Mouse (Mus musculus): ENCODE measurements around the gene Nfic.
A peak's percentile ranks its signal among the peaks of the same experiment; 100 is the strongest.

DNA sequence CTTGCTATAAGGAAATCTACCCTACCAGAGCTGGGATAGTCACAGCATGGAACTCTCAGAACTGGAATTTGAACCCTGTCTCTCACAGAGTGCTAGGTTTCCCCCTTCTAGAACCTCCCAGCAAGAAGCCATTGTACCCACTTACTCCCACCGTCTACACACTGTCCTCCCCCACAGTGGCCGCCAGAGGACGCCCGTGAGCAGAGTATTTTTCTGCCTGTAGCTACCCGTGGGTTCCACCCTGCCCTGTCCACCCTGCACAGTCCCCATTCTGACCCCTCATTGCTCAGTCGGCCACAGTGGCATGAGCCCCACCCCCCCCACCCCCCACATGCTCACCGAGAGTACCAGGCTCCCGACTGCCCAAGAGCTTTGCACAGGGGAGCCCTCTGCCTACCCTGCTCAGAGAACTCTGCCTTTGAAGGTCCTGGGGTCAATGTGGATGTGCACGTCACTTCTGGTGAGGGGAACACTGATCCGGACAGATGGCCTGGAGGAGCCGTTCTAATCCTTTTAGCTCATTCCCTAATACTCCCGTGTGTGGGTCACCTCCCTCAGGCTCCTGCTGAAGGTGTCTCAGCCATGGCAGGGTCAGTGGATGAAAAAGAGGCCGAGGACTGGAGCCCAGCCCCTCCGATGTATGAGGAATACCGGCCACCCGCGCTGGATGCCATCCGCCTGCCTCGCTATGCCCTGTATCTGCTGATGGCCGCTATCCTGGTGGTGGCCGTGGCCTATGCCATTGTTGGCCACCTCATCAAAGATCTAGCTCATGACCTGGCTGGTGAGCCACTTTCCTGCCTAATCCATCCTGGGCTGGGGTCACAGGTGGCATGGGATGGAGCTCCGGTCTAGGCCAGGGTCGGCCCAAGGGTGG, 65.4 kb downstream of the Nfic start:
- TF ChIP-seq CTCF (IDR thresholded peaks at IDR 0.05; ENCODE audit: low read depth, low read length) (peak; percentile 93), EP300 (IDR thresholded peaks at IDR 0.05; ENCODE audit: insufficient read depth, low read depth, low read length) (no peak), POLR2A (IDR thresholded peaks at IDR 0.05; ENCODE audit: insufficient read depth, low read length) (no peak)

Data from ES-Bruce4 (cell line).